Mouse (Mus musculus): ENCODE results near the gene Erfe. TPM values are rescaled to one million over a fixed set of nuclear protein-coding genes. Genes with fewer than 3 reads are reported as not detected.

The Erfe gene
- 1.9 and 2.0 TPM in 2 replicates for polyA plus RNA-seq (2015; fragmentation: Nextera tagmentation; extraction: Ambion mirVana)

GRCm38 (mm10) chr1:91366215-91367108, at the start of gene Erfe:
TSS of gene Erfe (plus strand) at chr1:91366430.
- peak; percentile 72 for ATAC-seq (replicated peaks; ENCODE audit: low FRiP score)
- peak within 1 kb of the TSS; percentile 50 for H3K4me3 ChIP-seq (replicated peaks)
- peaks cover 20% of the 10 kb centered on the region for H3K36me3 ChIP-seq
- peak within 1 kb of the TSS; percentile 48 for H3K9ac ChIP-seq
- H3K4me2 ChIP-seq: peak within 1 kb of the TSS; percentile 87
- peaks cover 18% of the 10 kb centered on the region for H3K4me1 ChIP-seq
- H3K27ac ChIP-seq: no peak within 1 kb of the TSS
- WGBS: 2% methylated on average over 68 of the region's 68 CpGs
- peaks cover 6% of the 10 kb centered on the region; the same call in 1 of the 2 replicates for H3K9me3 ChIP-seq (replicated peaks)
- no peaks in the 10 kb centered on the region for H3K27me3 ChIP-seq

GRCm38 (mm10) chr1:91317656-91318055, 48.6 kb upstream of the Erfe start:
- Histone ChIP-seq H3K4me3 (replicated peaks) (no peak overlapping the region), H3K9ac (no peak overlapping the region), H3K27me3 (no peaks in the 10 kb centered on the region), H3K27ac (no peak overlapping the region), H3K36me3 (no peaks in the 10 kb centered on the region), H3K4me1 (peaks cover 9% of the 10 kb centered on the region), H3K9me3 (replicated peaks) (no peaks in the 10 kb centered on the region), H3K4me2 (no peak overlapping the region)
- WGBS: 80% methylated on average over 6 of the region's 6 CpGs
- ATAC-seq (replicated peaks; ENCODE audit: low FRiP score): no peak

GRCm38 (mm10) chr1:91321760-91322438, 44.3 kb upstream of the Erfe start, which contains the start of gene Espnl:
TSS of gene Espnl (plus strand) at chr1:91322075.
- no peak within 1 kb of the TSS for H3K9ac ChIP-seq
- 56% methylated on average over 19 of the region's 19 CpGs for WGBS

GRCm38 (mm10) chr1:91324646-91325045, 41.6 kb upstream of the Erfe start:
- no peak overlapping the region for H3K4me3 ChIP-seq (replicated peaks)
- no peak overlapping the region for H3K27ac ChIP-seq
- no peaks in the 10 kb centered on the region for H3K9me3 ChIP-seq (replicated peaks)
- H3K9ac ChIP-seq: no peak overlapping the region
- H3K4me2 ChIP-seq: no peak overlapping the region
- ATAC-seq (replicated peaks; ENCODE audit: low FRiP score): no peak
- peaks cover 13% of the 10 kb centered on the region for H3K4me1 ChIP-seq
- no peaks in the 10 kb centered on the region for H3K27me3 ChIP-seq
- H3K36me3 ChIP-seq: no peaks in the 10 kb centered on the region
- 49% methylated on average over 2 of the region's 2 CpGs for WGBS

More at GRCm38 (mm10) chr1:91321760-91322438, 44.3 kb upstream of the Erfe start, which contains the start of gene Espnl:
- H3K4me2 ChIP-seq: no peak within 1 kb of the TSS
- 0 out of 2 replicates have a peak within 1 kb of the TSS, but pooled peaks have one; percentile 3 for H3K27ac ChIP-seq
- peak; percentile 68 for ATAC-seq (replicated peaks; ENCODE audit: low FRiP score)
- no peaks in the 10 kb centered on the region for H3K36me3 ChIP-seq
- H3K4me3 ChIP-seq (replicated peaks): no peak within 1 kb of the TSS
- H3K4me1 ChIP-seq: peaks cover 9% of the 10 kb centered on the region
- H3K27me3 ChIP-seq: no peaks in the 10 kb centered on the region
- H3K9me3 ChIP-seq (replicated peaks): no peaks in the 10 kb centered on the region

- H3K9ac ChIP-seq: no peak overlapping the region
- no peak overlapping the region for H3K27ac ChIP-seq
- no peaks in the 10 kb centered on the region for H3K36me3 ChIP-seq
- H3K9me3 ChIP-seq (replicated peaks): no peaks in the 10 kb centered on the region
- H3K4me3 ChIP-seq (replicated peaks): no peak overlapping the region
- ATAC-seq (replicated peaks; ENCODE audit: low FRiP score): no peak
- peaks cover 13% of the 10 kb centered on the region for H3K4me1 ChIP-seq
- H3K4me2 ChIP-seq: no peak overlapping the region
- 80% methylated on average over 4 of the region's 4 CpGs for WGBS
- H3K27me3 ChIP-seq: no peaks in the 10 kb centered on the region
These were observed 40.7 kb upstream of the Erfe start for GRCm38 (mm10) chr1:91325488-91326042.

- no peak overlapping the region for H3K27ac ChIP-seq
- H3K9me3 ChIP-seq (replicated peaks): no peaks in the 10 kb centered on the region
- no peak overlapping the region for H3K4me3 ChIP-seq (replicated peaks)
- H3K9ac ChIP-seq: no peak overlapping the region
- H3K27me3 ChIP-seq: no peaks in the 10 kb centered on the region
- H3K4me1 ChIP-seq: 0 out of 2 replicates have a peak, but pooled peaks cover 4% of the 10 kb centered on the region
- H3K4me2 ChIP-seq: no peak overlapping the region
- no peaks in the 10 kb centered on the region for H3K36me3 ChIP-seq
- 56% methylated on average over 4 of the region's 4 CpGs for WGBS
- no peak for ATAC-seq (replicated peaks; ENCODE audit: low FRiP score)
These were observed 34.1 kb upstream of the Erfe start for GRCm38 (mm10) chr1:91332102-91332501.

GRCm38 (mm10) chr1:91333582-91333981, 32.6 kb upstream of the Erfe start:
- H3K36me3 ChIP-seq: no peaks in the 10 kb centered on the region
- H3K4me2 ChIP-seq: no peak overlapping the region
- H3K27ac ChIP-seq: no peak overlapping the region
- H3K9me3 ChIP-seq (replicated peaks): no peaks in the 10 kb centered on the region
- no peak overlapping the region for H3K4me3 ChIP-seq (replicated peaks)
- H3K27me3 ChIP-seq: peaks cover 3% of the 10 kb centered on the region; the same call in 1 of the 2 replicates
- no peak overlapping the region for H3K9ac ChIP-seq
- 0 out of 2 replicates have a peak, but pooled peaks cover 1% of the 10 kb centered on the region for H3K4me1 ChIP-seq
- ATAC-seq (replicated peaks; ENCODE audit: low FRiP score): no peak

GRCm38 (mm10) chr1:91337355-91337754, 28.9 kb upstream of the Erfe start:
- Histone ChIP-seq H3K4me3 (replicated peaks) (no peak overlapping the region), H3K4me2 (no peak overlapping the region), H3K9me3 (replicated peaks) (no peaks in the 10 kb centered on the region), H3K36me3 (no peaks in the 10 kb centered on the region), H3K27me3 (peaks cover 16% of the 10 kb centered on the region), H3K27ac (no peak overlapping the region), H3K4me1 (0 out of 2 replicates have a peak, but pooled peaks cover under 1% of the 10 kb centered on the region), H3K9ac (no peak overlapping the region)
- WGBS: 85% methylated on average over 7 of the region's 7 CpGs
- ATAC-seq (replicated peaks; ENCODE audit: low FRiP score): no peak

- Histone ChIP-seq H3K4me3 (replicated peaks) (no peak overlapping the region), H3K4me1 (peaks cover 21% of the 10 kb centered on the region), H3K36me3 (no peaks in the 10 kb centered on the region), H3K9ac (no peak overlapping the region), H3K27ac (no peak overlapping the region), H3K27me3 (peaks cover 57% of the 10 kb centered on the region), H3K4me2 (no peak overlapping the region), H3K9me3 (replicated peaks) (no peaks in the 10 kb centered on the region)
- ATAC-seq (replicated peaks; ENCODE audit: low FRiP score): no peak
- WGBS: 77% methylated on average over 3 of the region's 3 CpGs
These were observed 22.2 kb upstream of the Erfe start for GRCm38 (mm10) chr1:91344001-91344400.

GRCm38 (mm10) chr1:91344921-91345685, 21.1 kb upstream of the Erfe start:
- ATAC-seq (replicated peaks; ENCODE audit: low FRiP score): peak; percentile 66
- H3K4me1 ChIP-seq: peaks cover 21% of the 10 kb centered on the region
- peak overlapping the region; percentile 34 for H3K4me3 ChIP-seq (replicated peaks)
- no peaks in the 10 kb centered on the region for H3K9me3 ChIP-seq (replicated peaks)
- H3K9ac ChIP-seq: no peak overlapping the region
- peaks cover 57% of the 10 kb centered on the region for H3K27me3 ChIP-seq
- peak overlapping the region; percentile 66 for H3K4me2 ChIP-seq
- H3K27ac ChIP-seq: no peak overlapping the region
- 2% methylated on average over 68 of the region's 68 CpGs for WGBS
- H3K36me3 ChIP-seq: no peaks in the 10 kb centered on the region

GRCm38 (mm10) chr1:91346892-91347291, 19.3 kb upstream of the Erfe start:
- Histone ChIP-seq H3K36me3 (no peaks in the 10 kb centered on the region), H3K27ac (no peak overlapping the region), H3K4me3 (replicated peaks) (no peak overlapping the region), H3K9me3 (replicated peaks) (no peaks in the 10 kb centered on the region), H3K4me1 (peaks cover 21% of the 10 kb centered on the region), H3K4me2 (no peak overlapping the region), H3K27me3 (peaks cover 49% of the 10 kb centered on the region), H3K9ac (no peak overlapping the region)
- WGBS: 37% methylated on average over 3 of the region's 3 CpGs
- ATAC-seq (replicated peaks; ENCODE audit: low FRiP score): peak; percentile 52; the same call in 1 of the 2 replicates

Measured in kidney, embryonic 15.5 days (tissue).